Mouse (Mus musculus) midbrain, embryonic 10.5 days (tissue): Measurements from ENCODE around the gene Baat. TPM values are rescaled to one million over a fixed set of nuclear protein-coding genes. Genes with fewer than 3 reads are reported as not detected.
"Not testable (repeated sequence)": the region's sequence is repeated elsewhere in the genome, so short reads cannot be mapped to it uniquely, and the experiment has no call there.

Source experiments
- DNase-seq: peaks from one replicate; pipeline ENCODE4 v3.0.0-alpha.2; 2017; ENCODE audit warnings: low spot score
- H3K27ac ChIP-seq: fragments of 300-500 bp; sonication (generic); replicated peaks from 2 replicates; pipeline ENCODE4 v1.5.1; 2016; ENCODE audit warnings: mild to moderate bottlenecking
- H3K27me3 ChIP-seq: fragments of 300-500 bp; sonication (generic); 2 replicates; pipeline ENCODE4 v1.6.1; 2016; ENCODE audit warnings: low read depth, mild to moderate bottlenecking; ENCODE audit not compliant: poor library complexity, severe bottlenecking
- H3K36me3 ChIP-seq: fragments of 300-500 bp; sonication (generic); 2 replicates; pipeline ENCODE4 v1.6.1; 2016; ENCODE audit warnings: mild to moderate bottlenecking, moderate library complexity
- H3K4me1 ChIP-seq: fragments of 300-500 bp; sonication (generic); 2 replicates; pipeline ENCODE4 v1.6.1; 2016
- H3K4me3 ChIP-seq: fragments of 300-500 bp; sonication (generic); 2 replicates; pipeline ENCODE4 v1.5.1; 2016; ENCODE audit warnings: mild to moderate bottlenecking, moderate library complexity
- H3K9me3 ChIP-seq: fragments of 300-500 bp; sonication (generic); replicated peaks from 2 replicates; pipeline ENCODE4 v1.6.1; 2016; ENCODE audit warnings: mild to moderate bottlenecking
- WGBS: fragments of 180-500 bp; shearing (Covaris S2); methylation state at CpG from one replicate; pipeline ENCODE4 v1.1.7; 2016; 5-methylcytosine and 5-hydroxymethylcytosine counted together
- polyA plus RNA-seq: library from polyadenylated mRNA; unstranded; fragments of >200 nt; fragmentation: Nextera tagmentation; extraction: Ambion mirVana; gene quantifications from 2 replicates; pipeline ENCODE4 v1.2.1, GENCODE M21; 2016

Baat gene
- polyA plus RNA-seq, 1 experiment from 2014 or later: 0.14 TPM

DNA sequence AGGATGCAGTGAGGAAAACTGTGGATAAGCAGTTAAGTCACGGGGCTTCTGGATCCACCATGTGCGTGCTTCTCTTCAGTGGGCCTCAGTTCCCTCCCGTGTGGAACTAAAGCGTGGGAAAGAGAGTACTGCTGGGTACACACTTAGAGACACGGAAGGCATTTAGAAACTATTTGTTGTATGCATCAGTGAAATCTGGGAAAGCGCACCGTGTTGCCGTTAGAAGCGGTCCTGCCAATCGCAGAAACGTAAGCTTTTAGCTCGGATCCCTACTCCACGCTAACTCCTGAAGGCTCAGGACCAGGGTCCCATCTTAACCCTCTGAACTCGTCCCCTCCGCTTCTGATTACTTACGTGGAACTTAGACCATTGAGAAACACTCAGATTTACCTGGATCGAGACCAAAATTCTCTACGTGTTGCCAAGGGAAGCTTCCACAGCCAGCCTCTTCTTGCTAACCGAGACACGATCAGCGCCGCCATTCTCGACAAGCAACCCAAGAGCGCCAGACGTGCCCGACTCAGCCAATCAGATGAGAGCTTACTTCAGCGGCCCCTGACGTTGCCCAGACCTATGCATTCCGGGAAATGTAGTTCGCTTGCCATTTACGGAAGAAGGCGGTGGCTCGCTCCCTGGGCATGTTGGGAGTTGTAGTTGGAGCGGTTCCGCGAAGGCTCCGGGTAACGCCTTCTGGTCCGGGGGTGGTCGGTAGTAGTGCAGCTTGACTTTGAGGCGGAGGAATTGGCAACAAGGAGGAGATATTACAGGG, 14.4 kb upstream of the Baat start, which contains the start of the genes Mrpl50 and Zfp189:
Mrpl50 (minus strand) TSS at position 522 of the 769 bp plus-strand sequence.
Zfp189 (plus strand) TSS at position 605 of the 769 bp plus-strand sequence.
- no peaks in the 10 kb centered on the region for H3K9me3 ChIP-seq
- WGBS: under 1% methylated on average over 41 of the region's 41 CpGs
- H3K4me1 ChIP-seq: peaks cover 29% of the 10 kb centered on the region
- H3K4me3 ChIP-seq: peak within 1 kb of the TSS; percentile 75
- DNase-seq: peak; percentile 94
- no peaks in the 10 kb centered on the region for H3K27me3 ChIP-seq
- peak within 1 kb of the TSS; percentile 90 for H3K27ac ChIP-seq
- peaks cover 46% of the 10 kb centered on the region for H3K36me3 ChIP-seq

DNA sequence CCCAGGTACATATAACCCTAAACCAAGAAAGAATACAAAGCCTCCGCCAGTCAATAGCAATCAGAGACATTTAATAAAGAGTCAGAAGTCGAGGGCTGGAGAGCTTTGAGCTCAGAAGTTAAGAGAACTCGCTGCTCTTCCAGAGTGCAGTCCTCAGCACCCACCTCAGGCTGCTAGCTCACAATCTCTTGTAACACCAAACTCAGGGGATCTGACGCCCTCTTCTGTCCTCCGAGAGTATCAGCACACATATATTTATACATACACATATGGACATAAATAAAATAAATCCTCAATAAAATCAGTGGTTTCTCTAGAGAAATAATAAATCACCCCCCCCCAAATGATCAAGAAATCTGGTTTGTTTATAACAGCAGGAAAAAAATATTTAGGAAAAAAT, 13.1 kb upstream of the Baat start:
- H3K4me1 ChIP-seq: peaks cover 29% of the 10 kb centered on the region

DNA sequence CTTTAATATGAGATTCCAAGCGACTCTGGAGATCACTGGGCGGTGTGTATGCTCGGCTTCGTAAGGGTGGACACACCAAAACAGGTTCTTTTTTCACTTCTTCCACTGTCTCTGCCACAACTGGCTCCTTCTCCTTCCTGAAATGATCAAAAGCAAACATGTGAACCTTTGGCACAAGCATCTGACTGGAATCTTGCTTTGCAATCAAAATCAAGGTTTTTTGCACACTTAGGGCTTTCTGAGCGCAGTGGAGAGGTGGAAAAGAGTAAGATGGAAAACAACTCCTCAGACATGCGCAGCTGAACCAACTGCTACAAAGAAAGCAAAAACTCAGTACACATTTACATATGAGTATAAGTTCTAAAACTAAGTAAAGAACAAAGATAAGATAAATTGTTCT, 8.1 kb upstream of the Baat start:
- Histone ChIP-seq H3K27me3 (no peaks in the 10 kb centered on the region), H3K4me1 (peaks cover 6% of the 10 kb centered on the region), H3K36me3 (peaks cover 49% of the 10 kb centered on the region), H3K27ac (no peak overlapping the region), H3K9me3 (no peaks in the 10 kb centered on the region), H3K4me3 (no peak overlapping the region)
- 96% methylated on average over 6 of the region's 6 CpGs for WGBS
- no peak for DNase-seq

More for the DNA sequence above, 13.1 kb upstream of the Baat start:
- WGBS: 75% methylated on average over 5 of the region's 5 CpGs
- no peak for DNase-seq
- no peaks in the 10 kb centered on the region for H3K9me3 ChIP-seq
- no peaks in the 10 kb centered on the region for H3K27me3 ChIP-seq
- H3K36me3 ChIP-seq: peaks cover 42% of the 10 kb centered on the region
- peak overlapping the region; percentile 75 for H3K4me3 ChIP-seq
- H3K27ac ChIP-seq: no peak overlapping the region

DNA sequence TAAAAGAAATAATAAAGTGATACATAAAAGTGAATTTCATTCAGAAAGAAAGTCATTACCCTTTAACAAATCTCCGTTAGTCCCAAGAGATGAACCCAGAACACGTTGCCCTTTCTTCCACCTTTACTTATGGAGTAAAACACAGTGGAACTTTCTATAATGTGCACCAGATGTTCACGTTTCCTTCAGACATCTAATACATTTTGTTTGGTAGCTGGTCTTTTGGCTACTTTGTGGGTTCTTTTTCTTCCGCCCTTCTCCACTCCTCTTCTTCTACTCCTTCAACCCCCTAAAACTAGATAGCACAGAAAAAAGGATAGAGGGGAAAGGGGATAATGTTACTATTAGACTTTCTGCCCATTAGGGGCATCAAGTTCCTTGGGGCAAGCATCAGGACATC, 6.3 kb upstream of the Baat start:
- Histone ChIP-seq H3K9me3 (no peaks in the 10 kb centered on the region), H3K27ac (no peak overlapping the region), H3K4me1 (no peaks in the 10 kb centered on the region), H3K27me3 (no peaks in the 10 kb centered on the region), H3K36me3 (peaks cover 39% of the 10 kb centered on the region), H3K4me3 (no peak overlapping the region)
- DNase-seq: no peak
- 86% methylated on average over 4 of the region's 4 CpGs for WGBS

DNA sequence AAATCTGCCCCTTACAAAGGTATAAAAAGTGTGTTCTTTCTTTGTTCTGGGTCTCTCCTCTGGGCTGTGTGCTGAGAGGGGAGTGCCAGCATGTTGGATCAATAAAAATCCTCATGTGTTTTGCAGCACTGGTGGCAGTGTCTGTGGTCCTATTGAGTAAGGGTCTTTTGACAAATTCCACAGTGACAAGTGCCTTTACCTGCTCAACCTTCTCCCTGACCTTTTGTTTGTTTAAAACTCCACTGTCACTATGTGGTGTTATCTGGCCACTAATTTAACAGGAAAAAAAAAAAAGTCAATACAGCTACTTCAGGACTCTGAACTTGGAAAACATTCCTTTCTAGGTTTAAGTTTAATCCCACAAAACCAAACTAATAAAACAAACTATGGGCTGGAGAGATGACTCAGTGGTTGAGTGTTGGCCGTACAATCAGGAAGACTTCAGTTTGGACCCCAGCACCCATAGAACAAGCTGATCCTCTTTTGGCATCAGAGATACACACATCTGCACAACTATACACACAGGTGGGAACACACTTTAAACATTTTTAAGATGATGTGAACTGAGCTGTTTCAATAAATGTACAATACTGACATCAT, 4.0 kb upstream of the Baat start:
- not testable (repeated sequence) for H3K27me3 ChIP-seq, H3K4me3 ChIP-seq, DNase-seq, H3K9me3 ChIP-seq, H3K27ac ChIP-seq, H3K4me1 ChIP-seq
- H3K36me3 ChIP-seq: peaks cover 31% of the 10 kb centered on the region
- 88% methylated on average over 1 of the region's 1 CpGs for WGBS

DNA sequence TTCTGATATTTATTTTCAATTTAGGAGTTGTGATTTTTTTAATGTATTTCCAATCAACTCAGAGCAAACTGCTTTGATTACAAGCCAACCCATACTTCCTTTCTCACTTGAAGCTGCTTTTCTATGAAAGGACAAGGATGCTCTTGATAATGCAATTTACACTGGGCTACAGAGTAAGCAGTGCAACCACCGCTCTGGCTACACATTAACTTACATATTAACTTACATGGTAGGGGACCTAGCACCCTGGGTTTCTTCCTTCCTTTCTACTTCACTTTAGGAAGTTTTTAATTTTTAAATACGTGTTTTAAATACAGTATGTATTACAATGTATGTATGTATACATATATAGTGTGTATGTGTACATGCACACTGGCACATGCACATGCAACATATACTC, 2.8 kb upstream of the Baat start:
- Histone ChIP-seq H3K9me3 (no peaks in the 10 kb centered on the region), H3K36me3 (peaks cover 24% of the 10 kb centered on the region), H3K4me3 (no peak overlapping the region), H3K27me3 (no peaks in the 10 kb centered on the region), H3K27ac (no peak overlapping the region), H3K4me1 (no peaks in the 10 kb centered on the region)
- 90% methylated on average over 2 of the region's 2 CpGs for WGBS
- no peak for DNase-seq

DNA sequence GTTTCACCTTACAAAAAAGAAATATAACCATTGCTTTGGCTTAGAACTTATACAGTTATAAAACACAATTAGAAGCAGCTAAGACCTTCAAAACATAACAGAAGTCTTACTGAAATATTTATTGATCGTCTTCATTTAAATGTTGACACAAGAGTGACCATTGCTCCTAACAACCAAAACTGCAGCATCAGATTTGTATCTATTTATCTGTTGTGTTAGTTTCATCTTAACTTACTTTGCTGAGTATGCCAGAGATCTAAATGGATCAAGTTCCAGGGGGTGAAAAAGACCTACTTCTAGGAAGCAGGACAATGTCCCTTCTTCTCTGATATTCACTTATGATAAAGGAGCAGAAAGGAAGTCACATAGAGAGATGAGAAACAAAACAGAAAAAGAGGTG, 2.8 kb downstream of the Baat start:
- no peak overlapping the region for H3K27ac ChIP-seq
- no peak overlapping the region for H3K4me3 ChIP-seq
- H3K27me3 ChIP-seq: no peaks in the 10 kb centered on the region
- H3K36me3 ChIP-seq: no peaks in the 10 kb centered on the region
- WGBS: 96% methylated on average over 1 of the region's 1 CpGs
- H3K4me1 ChIP-seq: no peaks in the 10 kb centered on the region
- H3K9me3 ChIP-seq: no peaks in the 10 kb centered on the region
- no peak for DNase-seq

DNA sequence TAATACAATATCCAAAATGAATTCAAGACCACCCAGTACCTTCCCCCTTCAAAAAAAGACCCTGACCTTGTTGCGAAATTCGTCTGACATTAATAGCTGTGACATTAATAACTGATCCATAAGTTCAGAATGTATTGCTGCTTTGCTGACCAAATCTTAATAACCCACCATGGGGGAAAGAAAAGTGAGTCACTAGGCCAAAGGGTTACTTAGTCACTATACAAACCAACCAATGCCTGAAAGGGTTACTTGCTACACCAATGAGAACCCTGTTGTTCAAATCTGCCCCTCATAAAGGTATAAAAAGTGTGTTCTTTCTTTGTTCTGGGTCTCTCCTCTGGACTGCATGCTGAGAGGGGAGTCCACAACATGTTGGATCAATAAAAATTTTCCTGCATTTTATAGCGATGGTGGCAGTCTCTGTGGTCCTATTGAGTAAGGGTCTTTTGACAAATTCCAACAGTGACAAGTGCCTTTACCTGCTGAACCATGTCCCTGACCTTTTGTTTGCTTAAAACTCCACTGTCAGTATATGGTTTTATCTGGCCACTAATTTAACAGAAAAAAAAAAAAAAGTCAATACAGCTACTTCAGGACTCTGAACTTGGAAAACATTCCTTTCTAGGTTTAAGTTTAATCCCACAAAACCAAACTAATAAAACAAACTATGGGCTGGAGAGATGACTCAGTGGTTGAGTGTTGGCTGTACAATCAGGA, 20.3 kb downstream of the Baat start:
- not testable (repeated sequence) for H3K4me3 ChIP-seq, H3K9me3 ChIP-seq, H3K27me3 ChIP-seq, H3K36me3 ChIP-seq, DNase-seq, H3K4me1 ChIP-seq, H3K27ac ChIP-seq
- WGBS: 82% methylated on average over 3 of the region's 3 CpGs

DNA sequence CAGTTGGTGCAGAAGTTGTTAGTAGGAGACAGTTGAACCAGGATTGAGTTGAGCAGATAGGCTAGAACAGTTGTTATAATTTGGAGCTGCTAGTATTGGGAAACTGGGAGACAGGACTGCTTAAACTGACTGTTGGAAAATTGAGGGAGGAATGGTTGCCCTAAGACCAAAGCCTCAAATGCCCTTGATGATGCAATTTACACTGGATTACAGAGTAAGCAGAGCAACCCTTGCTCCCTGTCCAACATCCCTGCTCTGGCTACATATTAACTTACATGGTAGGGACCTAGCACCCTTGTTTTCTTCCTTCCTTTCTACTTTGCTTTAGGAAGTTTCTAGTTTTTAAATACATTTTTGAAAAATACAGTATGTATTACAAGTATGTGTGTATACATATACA, 20.9 kb downstream of the Baat start:
- no peak overlapping the region for H3K4me3 ChIP-seq
- no peak overlapping the region for H3K27ac ChIP-seq
- peaks cover 5% of the 10 kb centered on the region; the same call in 1 of the 2 replicates for H3K4me1 ChIP-seq
- DNase-seq: no peak
- no peaks in the 10 kb centered on the region for H3K36me3 ChIP-seq
- H3K27me3 ChIP-seq: no peaks in the 10 kb centered on the region
- no peaks in the 10 kb centered on the region for H3K9me3 ChIP-seq

DNA sequence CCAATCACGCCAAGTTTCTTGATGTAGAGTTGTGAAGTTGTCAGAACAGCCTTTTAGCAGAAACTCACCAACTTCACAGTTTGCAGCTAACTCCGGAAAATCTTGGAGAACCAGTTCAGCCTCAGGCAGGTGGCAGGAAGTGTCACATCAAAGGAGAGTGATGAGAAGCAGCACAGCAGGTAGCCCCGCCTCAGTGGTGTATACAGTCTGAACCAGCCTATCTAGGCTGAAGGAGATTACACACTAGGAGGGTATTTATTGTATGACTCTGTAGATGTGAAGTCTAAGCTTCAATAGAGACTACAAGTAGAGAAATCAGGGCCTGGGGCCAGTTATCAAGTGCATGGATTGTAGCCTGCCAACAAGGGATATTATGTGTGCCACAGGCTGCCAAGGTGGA, 25.5 kb downstream of the Baat start:
- Histone ChIP-seq H3K4me1 (peaks cover 21% of the 10 kb centered on the region), H3K27me3 (no peaks in the 10 kb centered on the region), H3K4me3 (no peak overlapping the region), H3K36me3 (no peaks in the 10 kb centered on the region), H3K27ac (no peak overlapping the region), H3K9me3 (no peaks in the 10 kb centered on the region)
- 54% methylated on average over 3 of the region's 3 CpGs for WGBS
- DNase-seq: no peak

DNA sequence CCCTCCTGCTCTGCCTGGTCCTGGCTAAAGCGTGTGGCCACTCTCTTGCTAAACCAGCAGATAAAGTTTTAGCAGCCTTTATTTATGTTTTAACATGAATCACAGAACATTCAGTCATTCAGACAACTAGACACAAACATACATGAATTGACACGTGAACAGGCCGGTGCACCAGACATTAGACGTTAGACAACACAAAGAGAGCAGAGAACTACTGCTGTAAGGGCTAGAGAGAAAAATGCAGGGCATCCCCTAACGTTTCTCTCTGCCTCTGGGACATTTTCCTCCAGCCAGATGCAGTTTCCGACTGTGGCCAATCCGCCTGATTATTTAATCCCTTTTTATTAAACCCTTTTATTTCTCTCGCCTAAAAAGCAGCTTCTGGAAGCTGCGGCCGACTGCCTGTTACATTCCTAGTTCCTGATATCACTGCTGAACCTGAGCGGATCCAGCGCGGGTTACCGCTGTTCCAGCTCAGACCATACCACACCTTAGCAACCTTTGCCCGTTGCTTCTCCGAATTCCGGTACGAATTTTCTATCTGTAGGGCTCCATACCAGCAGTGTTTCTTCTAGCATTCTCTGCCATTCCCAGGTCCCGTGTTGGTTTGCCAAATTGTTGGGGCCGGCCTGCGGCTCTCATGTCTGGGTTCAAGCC, 26.1 kb downstream of the Baat start:
- Histone ChIP-seq H3K4me1 (peaks cover 21% of the 10 kb centered on the region), H3K4me3 (no peak overlapping the region)
- DNase-seq: peak; percentile 14

DNA sequence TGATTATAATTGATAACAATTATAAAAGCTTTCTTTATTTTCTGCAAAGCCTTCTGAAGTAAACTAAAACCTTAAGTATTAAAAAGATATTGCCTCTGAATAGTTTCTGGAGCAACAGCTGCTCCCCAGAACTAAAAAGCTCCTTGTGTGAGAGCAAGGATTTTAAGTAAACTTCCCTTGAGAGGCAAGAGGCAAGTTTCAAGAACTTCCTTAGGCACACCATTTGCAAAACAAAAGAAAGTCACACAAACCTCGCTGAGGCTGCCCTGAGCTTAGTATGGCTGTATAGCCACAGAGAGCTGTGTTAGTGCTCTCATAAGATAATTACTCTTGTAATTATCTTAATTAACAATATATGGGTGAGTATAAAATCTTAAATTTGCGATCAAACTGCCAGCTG, 27.3 kb downstream of the Baat start:
- not testable (repeated sequence) for H3K9me3 ChIP-seq, DNase-seq, H3K27me3 ChIP-seq, H3K27ac ChIP-seq, H3K4me3 ChIP-seq, H3K36me3 ChIP-seq
- H3K4me1 ChIP-seq: peaks cover 21% of the 10 kb centered on the region
- WGBS: 10% methylated on average over 2 of the region's 2 CpGs

More for the DNA sequence above, 26.1 kb downstream of the Baat start:
- Histone ChIP-seq H3K27ac (no peak overlapping the region), H3K27me3 (no peaks in the 10 kb centered on the region), H3K36me3 (no peaks in the 10 kb centered on the region), H3K9me3 (no peaks in the 10 kb centered on the region)
- WGBS: 26% methylated on average over 21 of the region's 21 CpGs
